Mouse (Mus musculus): ENCODE data around the gene Nomo1.
A peak's percentile ranks its signal among the peaks of the same experiment; 100 is the strongest.

The Nomo1 gene

DNA sequence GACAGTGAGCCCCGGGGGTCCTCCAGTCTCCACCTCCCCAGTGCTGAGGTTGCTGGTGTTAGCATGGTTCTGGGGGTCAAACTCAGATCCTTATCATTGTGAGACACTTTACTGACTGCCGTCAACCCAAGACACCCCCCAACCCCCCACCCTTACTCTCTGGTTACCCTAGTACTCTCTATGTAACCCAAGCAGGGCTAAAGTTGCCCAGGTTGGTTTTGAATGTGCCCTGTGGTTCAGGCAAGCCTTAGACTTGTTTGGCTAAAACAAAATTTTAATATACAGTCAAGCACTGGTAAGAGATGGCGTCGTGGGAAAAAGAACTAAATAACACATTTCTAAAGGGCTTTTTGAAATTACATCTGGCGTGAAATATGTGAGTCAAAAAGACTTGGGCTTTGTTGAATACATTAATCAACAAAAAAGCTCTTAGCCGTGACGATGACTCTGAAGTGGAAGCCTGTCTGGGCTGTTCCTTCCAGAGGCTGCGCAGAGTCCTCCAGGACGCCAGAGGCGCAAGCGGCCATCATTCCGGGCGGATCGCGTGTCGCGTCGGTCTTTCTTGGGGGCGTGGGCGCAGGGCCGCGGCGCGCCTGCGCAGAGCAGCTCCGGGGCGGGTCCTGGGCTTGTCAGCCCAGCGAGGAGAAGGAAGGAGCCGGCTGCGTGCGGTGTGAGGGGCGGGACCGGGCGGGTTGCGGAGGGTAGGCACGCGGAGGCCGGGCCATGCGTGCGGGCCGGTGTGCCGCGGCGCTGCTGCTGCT is at the start of gene Nomo1:
TSS of gene Nomo1 (plus strand) at position 590 of the 761 bp plus-strand sequence.
- peak; percentile 97 for DNase-seq (ENCODE audit: low spot score)

DNA sequence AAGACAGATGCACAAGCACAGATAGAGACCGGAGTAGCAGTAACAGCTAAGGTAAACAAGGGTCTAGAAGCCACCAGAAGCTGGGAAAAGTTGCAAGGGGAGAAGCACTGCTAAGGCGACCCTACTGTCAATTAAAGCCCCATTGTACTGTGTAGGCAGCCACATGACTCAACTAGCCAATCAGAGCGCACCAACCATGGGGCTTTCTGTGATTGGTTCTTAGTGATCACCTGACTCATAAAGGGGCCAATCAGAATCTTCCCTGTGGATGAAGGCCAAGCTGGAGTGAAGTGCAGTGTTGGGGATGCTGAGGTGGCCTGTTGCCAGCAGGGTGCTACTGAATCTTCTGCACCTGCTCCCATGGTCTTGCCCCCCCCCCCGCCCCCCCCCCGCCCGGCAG is 46.6 kb upstream of the Nomo1 start:
- DNase-seq (ENCODE audit: low spot score): peak; percentile 49

GRCm38 (mm10) chr7:45988344-45988743 is 45.2 kb upstream of the Nomo1 start:
- no peak for DNase-seq (ENCODE audit: low spot score)

DNA sequence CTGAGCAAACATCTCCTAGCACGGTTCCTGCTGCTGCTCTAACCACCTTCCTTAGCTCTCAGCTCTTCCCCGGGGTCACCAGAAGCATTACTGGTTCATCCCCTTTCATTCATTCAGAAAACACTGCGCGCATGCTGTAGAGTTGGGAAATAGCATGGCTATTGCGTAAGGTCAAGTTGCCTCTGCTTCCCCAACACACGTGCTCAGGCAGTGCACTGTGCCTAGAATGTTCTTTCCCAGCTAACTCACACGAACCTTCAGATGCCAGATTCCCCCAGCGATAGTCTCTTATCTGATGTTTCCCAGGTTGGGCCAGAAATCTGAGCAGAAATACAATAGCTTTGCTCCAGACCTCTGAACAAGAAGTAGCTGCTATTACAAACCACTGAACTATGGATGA is 41.0 kb upstream of the Nomo1 start:
- DNase-seq (ENCODE audit: low spot score): no peak

GRCm38 (mm10) chr7:46000577-46000976 is 32.9 kb upstream of the Nomo1 start:
- DNase-seq (ENCODE audit: low spot score): no peak

DNA sequence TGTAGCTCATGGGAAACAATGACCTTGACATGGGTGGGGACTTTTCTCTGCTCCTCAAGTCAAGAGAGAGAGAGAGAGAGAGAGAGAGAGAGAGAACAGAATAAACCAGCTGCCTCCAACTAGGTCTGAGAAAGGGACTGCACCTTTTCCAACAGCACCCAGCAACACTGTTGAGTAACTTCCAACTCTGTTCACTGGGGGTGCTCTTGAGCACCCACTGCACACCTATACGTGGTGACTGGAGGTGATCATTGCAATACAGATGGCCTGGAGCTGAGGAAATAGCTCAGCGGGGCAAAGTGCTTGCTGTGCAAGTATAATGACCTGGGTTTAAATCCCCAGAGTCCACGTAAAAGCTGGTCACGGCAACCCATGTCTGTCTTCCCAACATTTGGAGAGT is 30.8 kb upstream of the Nomo1 start:
- no peak for DNase-seq (ENCODE audit: low spot score)

- peak; percentile 76 for DNase-seq (ENCODE audit: low spot score)
Observed at GRCm38 (mm10) chr7:46009578-46009977, 23.9 kb upstream of the Nomo1 start.

DNA sequence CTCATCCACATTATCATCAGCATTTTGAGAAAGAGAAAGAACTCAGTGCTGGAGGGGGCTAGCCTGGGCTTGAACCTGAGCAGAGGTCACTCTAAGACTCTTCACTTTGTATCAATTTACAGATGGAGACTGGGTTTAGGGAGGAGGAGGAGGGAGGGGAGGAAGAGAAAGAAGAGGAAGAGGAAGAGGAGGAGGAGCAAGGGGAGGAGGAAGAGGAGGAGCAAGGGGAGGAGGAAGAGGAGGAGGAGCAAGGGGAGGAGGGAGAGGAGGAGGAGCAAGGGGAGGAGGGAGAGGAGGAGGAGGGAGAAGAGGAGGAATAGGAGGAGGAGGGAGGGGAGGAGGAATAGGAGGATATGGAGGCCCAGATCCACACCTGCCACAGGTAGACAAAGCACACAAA is 21.4 kb upstream of the Nomo1 start:
- DNase-seq (ENCODE audit: low spot score): no peak

- DNase-seq (ENCODE audit: low spot score): no peak
Observed at GRCm38 (mm10) chr7:46013266-46014010, 20.1 kb upstream of the Nomo1 start.

GRCm38 (mm10) chr7:46019594-46019993 is 13.9 kb upstream of the Nomo1 start:
- no peak for DNase-seq (ENCODE audit: low spot score)

- no peak for DNase-seq (ENCODE audit: low spot score)
Observed at GRCm38 (mm10) chr7:46021951-46022350, 11.5 kb upstream of the Nomo1 start.

- DNase-seq (ENCODE audit: low spot score): no peak
Observed at GRCm38 (mm10) chr7:46025436-46025835, 8.1 kb upstream of the Nomo1 start.

- DNase-seq (ENCODE audit: low spot score): no peak
Observed at GRCm38 (mm10) chr7:46028681-46029080, 4.8 kb upstream of the Nomo1 start.

DNA sequence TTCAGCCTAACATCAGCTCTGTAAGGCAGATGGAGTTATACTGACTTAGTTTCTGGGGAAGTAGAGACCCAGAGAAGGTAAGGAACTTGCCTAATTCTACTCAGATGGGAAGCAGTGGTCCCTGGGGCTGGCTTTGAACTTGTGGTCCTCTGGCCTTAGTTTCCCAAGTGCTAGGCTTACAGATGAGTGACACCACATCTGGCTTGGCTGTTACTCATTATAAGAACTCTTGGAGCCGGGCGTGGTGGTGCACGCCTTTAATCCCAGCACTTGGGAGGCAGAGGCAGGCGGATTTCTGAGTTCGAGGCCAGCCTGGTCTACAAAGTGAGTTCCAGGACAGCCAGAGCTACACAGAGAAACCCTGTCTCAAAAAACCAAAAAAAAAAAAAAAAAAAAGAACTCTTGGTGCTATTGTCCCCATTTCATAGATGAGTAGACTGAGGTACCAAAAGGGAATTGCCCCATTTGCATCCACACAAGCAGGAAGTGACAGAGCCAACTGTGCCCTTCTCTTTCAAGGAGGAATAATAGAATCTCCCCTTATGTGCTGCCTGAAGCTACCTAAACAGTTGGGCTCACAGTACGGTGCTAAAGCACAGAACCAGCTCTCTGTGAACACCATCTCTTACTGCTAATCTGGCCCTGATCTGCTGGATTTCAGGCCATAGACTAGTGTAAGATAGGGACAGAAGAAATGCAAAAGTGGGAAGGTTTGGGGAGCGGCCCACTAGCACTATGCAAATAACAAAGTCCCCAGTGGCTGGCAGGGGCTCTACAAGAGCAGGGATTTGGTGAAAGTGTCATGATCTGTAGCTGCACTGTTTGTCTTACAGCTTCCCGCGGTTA is 4.0 kb upstream of the Nomo1 start:
- no peak for DNase-seq (ENCODE audit: low spot score)

DNA sequence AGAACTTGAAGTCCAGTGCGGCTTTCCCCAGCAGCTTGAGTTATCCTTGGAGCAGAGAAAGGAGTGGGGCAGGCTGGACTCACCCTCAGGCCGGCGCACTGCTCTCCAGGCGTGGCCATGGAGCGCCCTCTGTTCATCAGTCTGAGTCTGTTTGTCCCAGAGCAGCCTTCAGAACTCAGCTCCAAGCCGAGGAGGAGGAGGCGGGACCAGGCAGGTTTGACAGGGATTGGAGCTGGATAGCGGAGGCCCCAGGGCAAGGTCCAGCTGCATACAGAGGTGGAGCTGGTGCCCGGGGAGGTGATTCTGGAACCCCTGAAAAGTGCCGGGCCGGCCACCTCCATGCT is 3.4 kb upstream of the Nomo1 start, which contains the start of gene Abcc6:
TSS of gene Abcc6 (minus strand) at position 158 of the 344 bp plus-strand sequence.
- DNase-seq (ENCODE audit: low spot score): no peak

- no peak for DNase-seq (ENCODE audit: low spot score)
Observed at GRCm38 (mm10) chr7:46031075-46031474, 2.4 kb upstream of the Nomo1 start.

- DNase-seq (ENCODE audit: low spot score): no peak
Observed at GRCm38 (mm10) chr7:46033870-46034337, 406 bp downstream of the Nomo1 start.

DNA sequence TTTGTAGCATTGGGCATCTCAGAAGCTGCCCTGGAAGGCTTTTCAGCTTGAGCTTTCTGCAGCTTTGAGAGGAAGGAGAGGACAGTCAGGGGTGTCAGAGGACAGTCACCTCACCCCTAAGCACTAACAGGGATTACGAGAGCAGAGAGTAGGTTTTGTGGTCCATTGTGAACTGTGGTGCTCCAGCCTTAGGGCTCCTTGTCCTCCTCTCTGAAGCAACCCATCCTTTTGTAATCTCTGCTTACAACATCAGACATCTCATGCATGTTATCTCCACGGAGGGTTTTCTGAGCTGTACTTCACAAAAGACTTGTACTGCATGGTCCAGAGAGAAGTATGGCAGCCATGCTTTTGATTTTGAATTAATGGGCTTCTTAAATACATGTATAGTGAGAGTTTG is 1.5 kb downstream of the Nomo1 start:
- DNase-seq (ENCODE audit: low spot score): no peak

- DNase-seq (ENCODE audit: low spot score): no peak
Observed at GRCm38 (mm10) chr7:46035468-46035867, 2.0 kb downstream of the Nomo1 start.

GRCm38 (mm10) chr7:46037433-46037832 is 3.9 kb downstream of the Nomo1 start:
- DNase-seq (ENCODE audit: low spot score): no peak

- no peak for DNase-seq (ENCODE audit: low spot score)
Observed at GRCm38 (mm10) chr7:46039873-46040272, 6.4 kb downstream of the Nomo1 start.

DNA sequence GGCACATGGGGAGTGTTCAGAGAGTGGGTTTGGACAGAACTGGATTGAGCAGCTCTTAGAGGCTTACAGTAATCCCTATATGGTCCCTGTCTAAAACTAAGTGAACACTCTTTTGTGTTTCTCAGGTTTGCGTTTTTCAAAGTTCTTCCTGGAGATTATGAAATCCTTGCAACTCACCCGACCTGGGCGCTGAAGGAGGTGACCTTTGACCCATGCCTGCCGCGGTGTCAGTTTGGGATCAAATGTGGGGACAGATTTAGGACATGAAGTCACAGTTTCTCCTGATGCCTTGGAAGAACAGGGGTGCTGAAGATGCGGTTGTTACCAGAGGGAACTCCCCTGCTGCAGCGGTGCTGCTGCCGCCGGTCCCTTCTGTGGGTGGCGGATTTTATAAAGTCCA is 10.6 kb downstream of the Nomo1 start:
- no peak for DNase-seq (ENCODE audit: low spot score)

- no peak for DNase-seq (ENCODE audit: low spot score)
Observed at GRCm38 (mm10) chr7:46045882-46046281, 12.4 kb downstream of the Nomo1 start.

Measured in testis, postnatal 10 days (tissue).